Mouse (Mus musculus): Measurements from ENCODE around the gene Gpatch4.

The Gpatch4 gene

DNA sequence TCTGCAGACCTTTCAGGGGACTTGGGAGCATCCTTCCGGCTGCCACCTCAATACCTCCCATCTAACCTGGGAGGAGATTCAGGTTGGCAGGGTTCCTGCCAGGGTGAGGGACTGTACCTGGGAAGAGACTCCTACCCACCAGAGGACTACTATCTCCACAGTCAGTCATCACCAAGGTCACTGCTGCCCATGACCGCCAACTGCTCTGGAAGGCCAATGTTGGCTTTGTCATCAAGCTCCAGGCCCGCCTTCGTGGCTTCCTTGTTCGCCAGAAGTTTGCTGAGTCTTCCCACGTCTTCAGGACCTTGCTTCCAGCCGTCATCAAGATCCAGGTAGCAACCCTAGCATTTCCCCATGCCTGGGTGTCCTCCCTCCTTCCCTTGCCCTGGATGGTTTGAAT is 58.8 kb downstream of the Gpatch4 start:
- no peak for DNase-seq

DNA sequence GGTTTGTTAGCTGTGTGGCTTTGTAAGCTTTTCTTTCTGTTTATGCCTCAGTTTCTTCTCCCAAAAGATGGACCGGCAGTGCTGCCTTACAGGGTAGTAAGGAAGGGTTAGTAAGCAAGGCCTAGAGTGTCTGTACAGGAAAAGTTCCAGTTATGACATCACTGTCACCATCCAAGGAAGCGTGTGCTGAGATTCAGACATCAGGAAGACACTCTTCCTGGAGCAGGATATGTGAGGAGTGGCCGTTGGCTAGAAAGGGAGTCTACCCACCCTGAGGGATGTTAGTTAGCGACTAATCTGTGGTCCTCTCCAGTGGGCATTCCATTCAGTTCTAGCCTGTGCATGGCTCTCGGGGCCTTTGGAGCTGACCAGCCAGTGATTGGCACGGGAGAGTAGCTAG is 59.3 kb downstream of the Gpatch4 start:
- no peak for DNase-seq

DNA sequence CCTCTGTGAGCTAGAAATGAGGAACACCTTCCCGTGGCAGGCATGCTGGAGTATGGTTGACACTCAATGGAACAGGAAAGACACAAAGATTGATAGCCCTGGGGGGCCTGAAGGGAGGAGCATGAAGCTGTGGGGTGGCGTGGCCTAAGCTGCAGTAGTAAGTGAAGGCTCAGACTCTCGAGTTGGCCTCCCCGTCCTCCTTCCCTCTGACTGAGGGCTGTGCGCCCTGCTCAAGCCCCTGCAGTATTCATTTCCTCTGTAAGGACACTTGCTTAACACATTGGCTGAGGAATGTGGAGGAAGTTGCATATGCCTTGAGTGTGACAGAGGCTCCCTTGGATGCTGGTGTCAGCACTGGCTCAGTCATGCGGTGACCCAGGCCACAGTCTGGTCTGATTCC is 59.7 kb downstream of the Gpatch4 start:
- DNase-seq: no peak

Data from retina, postnatal 1 day (tissue).